Mouse (Mus musculus) cerebellum, adult 9-10 months (tissue): ENCODE results near the gene Foxk1.

Source experiments
- DNase-seq: peaks from one replicate; pipeline ENCODE4 v3.0.0; 2022

Gene Foxk1

DNA sequence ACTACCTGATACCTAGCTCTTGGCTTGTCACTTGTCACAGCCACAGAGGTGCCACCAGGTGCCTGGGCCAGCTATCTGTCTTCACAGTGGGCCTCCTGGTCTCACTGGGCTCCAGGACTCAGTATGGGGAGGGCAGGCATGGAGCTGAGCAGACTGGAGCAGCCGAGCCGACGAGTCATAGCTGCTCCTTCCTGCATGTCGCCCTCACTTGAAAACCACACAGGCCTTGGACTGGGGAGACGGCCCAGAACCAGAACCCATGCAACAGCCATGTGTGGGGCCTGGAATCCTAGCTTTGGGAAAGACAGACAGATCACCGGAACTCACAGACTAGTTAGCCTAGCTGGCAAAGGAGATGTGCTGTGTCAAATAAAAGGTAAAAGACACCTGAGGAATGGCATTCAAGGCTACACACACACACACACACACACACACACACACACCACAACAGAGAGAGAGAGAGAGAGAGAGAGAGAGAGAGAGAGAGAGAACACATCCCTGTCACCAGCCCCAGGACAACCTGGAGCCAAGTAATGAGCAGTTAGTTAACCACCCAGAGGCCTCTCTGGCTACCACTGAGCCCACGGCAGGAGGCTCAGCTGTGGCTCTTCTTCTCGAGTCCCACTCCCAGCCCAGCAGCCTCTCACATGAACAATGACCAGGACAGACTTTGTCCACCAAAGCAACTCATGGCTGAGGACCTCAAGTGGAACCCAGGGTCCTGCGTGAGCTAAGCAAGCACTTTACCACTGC is 88.8 kb downstream of the Foxk1 start:
- DNase-seq, result no peak

DNA sequence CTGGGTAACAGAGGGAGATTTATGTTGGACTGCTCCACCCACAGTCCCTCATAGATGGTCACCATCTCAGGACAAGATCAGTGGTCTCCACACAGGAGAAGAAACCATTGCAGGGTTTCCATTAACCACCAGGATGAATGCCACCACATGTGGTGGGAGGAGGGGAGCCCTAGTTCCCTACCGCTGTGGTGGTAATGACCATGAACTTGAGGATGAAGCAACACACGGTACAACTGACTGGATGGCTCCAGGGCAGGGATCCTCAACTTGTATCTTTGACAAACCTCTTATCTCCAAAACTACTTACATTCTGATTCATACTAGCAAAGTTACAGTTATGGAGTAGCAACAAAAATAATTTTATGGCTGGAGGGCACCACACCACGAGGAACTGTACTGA is 92.0 kb downstream of the Foxk1 start:
- no peak for DNase-seq

DNA sequence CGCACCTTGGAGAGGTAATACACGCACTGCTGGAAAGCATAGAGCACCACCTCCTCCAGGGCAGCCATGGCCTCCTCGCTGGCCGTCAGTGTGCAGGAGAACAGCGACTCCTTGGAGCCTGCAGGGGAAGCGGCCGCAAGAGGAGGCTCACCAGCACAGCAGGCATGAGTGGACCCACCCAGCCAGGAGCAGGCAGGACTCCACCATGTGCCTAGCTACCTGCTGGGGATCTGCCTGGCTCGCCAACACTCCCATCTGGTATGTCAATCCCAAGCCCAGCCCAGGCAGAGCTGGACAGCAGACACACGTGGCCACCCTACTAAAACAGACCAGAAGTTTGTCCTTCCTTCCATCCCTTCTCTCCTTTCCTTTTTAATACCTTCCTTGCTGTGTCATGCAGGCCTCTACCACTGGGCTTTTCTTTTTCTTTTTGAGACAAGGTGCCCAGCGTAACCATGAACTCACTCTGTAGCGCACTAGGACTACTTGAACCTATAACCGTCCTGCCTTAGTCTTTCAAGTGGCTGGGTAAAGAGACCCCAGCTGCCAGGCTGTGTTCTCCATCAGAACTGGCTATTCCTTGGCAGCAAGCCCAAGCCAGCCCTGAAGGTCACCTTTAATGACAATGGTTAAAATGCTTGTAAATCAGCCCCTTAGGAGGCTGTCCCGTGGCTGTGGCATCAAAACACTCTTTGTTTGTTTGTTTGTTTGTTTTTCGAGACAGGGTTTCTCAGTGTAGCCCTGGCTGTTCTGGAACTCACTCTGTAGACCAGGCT is 94.2 kb downstream of the Foxk1 start:
- DNase-seq, result peak; percentile 82

DNA sequence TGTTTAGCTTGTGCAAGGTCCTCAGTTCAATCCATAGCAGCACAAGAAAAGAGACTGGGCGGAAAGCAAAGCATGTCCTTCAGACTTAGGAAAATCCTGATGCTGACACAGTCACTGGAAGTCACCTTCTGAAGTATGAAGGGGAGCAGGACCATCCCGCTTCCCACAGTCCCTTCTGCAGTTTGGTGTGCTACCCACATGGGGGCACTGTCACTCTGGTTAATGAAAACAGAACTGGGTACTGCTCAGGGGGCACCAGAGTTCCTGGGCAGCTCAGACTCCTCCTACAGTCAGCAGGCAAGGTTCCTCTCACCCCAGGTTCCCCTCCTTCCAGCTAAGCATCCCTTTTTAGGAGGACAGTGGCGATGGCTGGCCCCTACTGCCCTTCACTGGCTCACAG is 97.7 kb downstream of the Foxk1 start:
- DNase-seq, result peak; percentile 65

DNA sequence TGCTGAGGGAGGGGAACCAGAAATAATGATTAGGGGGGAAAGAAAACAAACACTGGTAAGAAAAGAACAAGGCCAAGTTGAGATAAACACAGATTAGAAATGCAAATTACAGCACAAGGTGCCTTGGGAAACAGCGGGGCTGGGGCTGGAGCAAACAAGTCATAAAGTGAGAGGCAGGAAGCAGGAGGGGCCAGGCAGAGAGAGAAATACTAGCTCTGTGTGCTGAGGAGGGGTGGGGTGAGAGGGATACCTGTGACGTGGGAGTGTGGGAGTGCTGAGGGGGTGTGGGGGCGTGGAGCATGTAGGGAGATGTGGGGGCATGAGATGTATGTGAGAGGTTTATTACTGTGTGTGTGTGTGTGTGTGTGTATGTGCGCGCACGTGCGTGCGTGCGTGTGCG is 99.6 kb downstream of the Foxk1 start:
- no peak for DNase-seq

DNA sequence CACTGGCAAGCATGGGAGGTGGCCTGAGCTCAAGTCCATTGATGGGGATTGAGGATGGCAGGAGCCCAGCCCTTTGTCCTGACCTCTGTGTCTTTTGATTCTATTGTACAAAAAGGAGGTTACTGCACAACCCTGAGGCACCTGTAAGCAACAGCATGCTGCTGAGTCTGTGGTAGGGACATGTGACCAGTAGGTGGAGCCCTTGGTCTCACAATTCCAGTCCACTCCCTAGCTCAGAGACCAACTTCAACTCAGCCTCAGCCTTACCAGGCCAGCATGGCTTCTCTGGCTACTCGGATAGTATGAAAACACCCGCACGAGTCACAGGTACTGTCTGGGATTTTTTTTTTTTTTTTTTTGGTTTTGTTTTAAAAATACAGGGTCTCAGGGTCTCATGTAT is 101.1 kb downstream of the Foxk1 start:
- peak; percentile 96 for DNase-seq

DNA sequence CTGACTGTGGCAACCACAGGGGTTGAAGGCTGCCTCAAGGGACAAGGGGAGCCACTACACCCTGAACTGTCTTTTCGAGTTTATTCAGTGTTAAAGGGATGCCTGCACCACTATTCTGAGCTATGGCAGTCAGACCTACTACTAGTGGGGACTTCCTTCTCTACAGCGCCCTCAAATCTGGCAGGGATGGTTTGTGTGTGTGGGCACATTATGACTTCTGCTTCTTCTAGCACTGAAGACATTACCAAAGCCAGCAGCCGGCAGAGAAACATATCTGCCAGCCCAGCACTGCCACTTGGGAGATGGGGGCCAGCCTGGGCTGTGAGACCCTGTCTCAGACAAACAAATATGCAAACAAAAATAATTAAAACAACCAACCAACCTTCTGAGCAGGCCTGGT is 102.9 kb downstream of the Foxk1 start:
- no peak for DNase-seq

DNA sequence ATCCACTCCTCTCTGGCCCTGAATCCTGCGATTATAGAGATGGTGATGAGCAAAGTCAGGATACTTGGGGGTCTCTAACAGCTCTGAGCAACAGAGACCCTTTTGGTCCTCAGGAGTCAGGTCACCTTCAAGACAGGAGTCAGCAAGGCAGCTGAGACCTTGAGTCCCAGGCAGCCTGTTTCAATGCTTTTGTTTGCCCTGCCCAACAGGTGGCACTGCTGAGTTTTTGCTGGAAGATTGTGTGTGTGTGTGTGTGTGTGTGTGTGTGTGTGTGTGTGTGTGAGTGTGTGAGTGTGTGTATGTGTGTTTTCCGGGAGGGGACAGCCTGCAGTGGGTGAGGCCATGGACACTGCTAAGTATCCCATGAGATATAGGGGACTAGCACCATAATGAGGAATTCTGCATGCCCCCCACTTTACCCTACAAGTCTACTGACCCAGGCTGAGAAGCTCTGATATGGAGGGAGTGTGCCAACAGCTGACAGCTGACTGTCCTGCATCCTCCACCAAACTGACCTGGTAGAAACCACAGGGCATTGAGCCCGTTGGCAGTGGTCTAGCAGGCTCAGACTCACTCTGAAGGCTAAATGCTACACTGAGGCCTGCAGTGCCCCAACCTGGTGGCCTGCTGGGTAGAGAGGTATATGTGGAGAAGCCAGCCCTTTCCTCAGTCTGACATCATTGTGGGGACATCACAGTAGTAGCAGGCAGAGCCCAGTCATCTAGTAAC is 104.6 kb downstream of the Foxk1 start:
- no peak for DNase-seq

DNA sequence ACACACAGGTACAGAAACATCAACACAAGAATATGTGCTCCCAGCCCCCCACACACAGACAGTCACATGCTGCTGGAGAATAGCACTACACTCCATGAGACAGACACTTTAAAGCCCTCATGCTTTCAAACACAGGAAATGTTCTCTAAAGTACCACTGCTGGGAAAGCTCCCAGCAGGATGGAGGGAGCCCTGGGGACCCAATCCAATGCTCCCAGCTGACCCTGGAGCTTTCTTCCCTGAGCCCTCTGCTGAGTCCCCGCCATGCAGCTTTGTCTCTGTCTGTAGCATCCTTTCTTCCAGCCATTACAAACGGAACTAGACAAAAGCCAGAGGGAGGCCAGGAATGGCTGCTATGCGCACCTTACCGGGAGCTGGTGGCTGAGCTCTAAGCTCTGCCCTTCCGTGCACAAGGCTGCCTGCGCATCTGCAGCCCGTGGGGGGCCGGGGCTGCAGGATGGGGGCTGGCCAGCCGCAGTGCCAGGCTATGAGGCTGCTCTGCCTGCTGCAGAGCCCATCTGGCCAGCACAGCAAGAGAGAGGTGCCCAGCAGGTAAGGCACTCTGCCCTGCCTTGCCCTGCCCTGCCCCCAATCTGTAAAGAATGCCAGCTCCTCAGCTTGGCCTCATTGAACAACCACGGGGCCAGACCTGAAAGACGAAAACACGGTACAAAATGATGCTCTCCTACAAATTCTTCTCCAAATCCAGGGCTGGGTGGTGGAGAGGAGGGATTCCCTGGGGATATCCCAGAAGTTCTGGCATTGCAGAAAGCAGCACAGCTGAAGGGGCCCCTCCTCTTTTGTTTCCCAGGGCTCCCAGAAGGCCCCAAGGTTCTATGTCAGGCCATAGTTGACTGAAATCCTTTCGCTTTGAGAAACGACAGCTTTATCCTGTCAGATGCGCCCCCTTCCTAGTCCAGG is 108.1 kb downstream of the Foxk1 start:
- peak; percentile 92 for DNase-seq

DNA sequence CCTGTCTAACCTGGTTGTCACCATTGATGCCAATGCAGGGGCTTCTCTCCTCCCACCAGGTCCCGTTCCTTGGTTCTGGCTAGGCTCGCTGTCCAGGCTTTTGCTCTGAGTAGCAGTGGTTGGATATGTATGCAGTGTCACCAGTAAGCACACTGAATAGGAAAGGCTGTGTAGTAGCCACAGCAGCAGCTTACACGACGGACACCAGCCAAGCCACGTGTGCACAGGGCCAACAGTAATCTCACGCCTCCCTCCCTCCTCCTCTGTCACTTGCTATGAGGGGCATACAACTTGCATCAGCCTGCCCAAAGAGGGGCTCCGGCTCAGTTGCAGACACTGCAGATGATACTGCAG is 108.7 kb downstream of the Foxk1 start:
- DNase-seq, result no peak
